Mouse (Mus musculus) layer of hippocampus, adult 9-11 months (tissue): ENCODE measurements around the gene Ttc9c.
A peak's percentile ranks its signal among the peaks of the same experiment; 100 is the strongest.

Experiments used
- DNase-seq: peaks from one replicate; pipeline ENCODE4 v3.0.0; 2022

The Ttc9c gene

DNA sequence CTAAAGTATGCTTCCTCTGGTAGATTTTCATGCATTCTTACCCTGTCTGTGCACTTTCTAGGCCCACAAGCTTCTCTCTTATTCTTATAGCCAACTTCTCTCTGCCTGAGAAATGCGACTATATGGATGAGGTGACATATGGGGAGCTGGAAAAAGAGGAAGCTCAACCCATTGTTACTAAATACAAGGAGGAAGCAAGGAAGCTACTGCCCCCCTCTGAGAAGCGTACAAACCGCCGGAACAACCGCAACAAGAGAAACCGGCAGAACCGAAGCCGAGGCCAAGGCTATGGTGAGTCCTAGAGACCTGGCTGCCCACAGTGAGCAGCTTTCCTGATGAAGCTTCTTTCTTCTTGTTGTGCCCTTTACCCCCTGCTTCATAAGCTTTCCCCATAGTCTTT lies 10.5 kb upstream of the Ttc9c start, which contains the start of gene AC129217.1:
TSS of gene AC129217.1 (plus strand) at position 114 of the 400 bp plus-strand sequence.
- DNase-seq, result no peak

DNA sequence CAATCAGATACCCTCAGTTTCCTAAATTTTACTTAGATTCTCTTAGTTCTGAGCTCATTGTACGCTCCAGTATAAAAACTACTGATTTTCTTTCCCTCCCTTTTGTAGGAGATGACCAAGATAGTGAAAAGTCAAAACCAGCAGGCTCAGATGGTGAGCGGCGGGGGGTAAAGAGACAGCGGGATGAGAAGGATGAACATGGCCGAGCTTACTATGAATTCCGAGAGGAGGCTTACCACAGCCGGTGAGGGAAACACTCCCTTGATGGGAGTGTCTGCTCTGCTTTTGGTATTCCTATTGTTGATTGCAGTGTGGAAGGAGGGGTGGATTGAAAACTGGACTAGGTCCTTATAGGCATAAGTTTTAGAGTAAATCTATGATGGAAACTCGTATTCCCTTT lies 3.6 kb upstream of the Ttc9c start:
- DNase-seq, result no peak

DNA sequence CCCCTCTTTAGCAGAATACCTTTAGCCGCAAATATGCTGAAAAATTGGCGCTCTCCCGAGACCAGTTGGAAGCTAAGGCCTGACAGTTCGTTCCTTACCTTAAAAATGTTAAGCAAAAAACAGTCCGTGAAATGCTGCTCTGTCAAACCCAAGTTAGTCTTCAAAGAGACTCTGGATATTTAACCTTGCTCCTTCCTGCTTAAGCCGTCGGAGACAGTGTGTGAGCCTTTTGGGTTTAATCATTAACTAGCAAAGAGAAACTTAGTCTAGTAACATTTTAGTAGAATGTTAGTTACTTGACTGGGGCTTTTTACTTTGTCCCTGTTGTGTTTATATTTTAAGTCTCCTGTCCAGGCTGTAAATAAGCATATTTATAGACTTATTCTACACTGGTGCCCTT lies 2.0 kb upstream of the Ttc9c start:
- DNase-seq, result no peak

DNA sequence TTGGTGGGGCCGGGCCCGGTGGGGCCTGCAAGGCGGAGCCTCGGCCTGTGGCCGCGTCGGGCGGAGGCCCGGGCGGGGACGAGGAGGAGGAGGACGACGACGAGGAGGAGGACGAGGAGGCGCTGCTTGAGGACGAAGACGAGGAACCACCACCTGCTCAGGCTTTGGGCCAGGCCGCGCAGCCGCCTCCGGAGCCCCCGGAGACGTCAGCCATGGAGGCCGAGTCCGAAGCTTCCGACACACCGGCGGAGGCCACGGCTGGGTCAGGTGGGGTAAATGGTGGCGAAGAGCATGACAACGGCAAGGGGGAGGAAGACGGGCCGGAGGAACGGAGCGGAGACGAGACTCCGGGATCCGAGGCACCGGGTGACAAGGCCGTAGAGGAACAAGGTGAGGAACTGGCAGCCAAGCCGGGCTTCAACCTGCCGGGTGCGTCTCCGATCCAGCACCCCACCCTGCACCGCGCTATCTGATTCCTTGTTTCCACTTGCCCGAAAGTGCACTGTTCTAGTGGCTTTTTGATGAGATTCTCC lies 1.4 kb upstream of the Ttc9c start:
- no peak for DNase-seq

DNA sequence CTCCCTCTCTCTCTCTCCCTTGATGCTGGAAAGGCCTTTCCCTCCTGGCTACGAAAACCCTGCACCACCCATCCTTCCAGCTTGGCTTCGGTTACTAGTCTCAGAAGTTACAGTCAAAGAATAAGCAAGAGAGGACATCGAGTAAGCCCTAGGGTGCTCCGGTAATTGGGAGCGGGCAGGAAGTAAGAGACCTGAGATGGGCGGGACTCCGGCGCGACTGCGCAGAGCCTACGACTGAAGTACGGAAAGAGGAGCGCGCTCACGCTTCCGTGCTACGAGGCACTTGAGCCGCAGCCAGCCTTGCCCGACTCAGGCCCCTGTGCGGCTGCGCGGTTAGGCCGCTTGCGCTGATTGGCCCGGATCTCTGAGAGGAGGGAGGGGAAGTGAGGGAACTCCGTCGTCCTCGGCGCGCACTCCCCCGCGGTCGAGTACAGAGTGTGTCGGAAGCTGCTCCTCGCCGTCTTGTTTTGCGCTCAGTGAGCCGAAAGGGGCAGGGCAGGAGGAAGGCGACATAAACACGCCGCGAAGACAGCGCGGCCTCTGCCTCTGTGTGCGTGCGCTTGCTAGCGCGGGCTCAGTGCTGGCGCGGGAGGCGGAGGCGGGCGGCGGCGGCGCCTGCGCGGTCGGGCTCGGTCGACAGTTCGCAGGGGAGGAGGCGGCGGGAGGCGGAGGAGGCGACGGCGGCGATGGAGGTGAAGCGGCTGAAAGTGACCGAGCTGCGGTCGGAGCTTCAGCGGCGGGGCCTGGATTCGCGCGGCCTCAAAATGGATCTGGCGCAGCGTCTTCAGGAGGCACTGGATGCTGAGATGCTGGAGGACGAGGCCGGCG lies 677 bp upstream of the Ttc9c start, which contains the start of gene Hnrnpul2:
TSS of gene Hnrnpul2 (plus strand) at position 415 of the 828 bp plus-strand sequence.
- DNase-seq, result peak; percentile 99

DNA sequence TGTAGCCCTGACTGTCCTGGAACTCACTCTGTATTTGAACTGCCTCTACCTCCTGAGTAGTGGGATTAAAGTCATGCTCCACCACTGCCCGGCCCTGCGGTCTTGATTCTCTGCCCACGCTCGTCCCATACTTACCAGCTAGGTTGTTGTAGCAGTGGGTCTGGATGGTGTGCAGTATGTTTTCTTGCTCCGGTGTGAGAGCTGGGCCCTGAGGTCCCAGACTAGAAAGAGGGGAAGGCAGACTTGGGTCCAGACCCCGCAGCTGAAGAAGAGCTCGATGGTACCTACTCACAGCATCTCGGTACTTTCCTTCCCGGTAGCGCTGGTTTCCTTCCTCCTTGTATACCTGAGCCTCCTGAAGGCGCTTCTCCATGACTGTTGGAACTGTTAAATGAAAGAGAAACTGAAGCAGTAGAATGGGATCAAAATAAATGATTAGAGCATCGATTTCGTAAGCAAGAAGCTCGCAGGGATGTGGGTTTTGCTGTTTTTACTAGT lies 783 bp downstream of the Ttc9c start:
- DNase-seq, result no peak

DNA sequence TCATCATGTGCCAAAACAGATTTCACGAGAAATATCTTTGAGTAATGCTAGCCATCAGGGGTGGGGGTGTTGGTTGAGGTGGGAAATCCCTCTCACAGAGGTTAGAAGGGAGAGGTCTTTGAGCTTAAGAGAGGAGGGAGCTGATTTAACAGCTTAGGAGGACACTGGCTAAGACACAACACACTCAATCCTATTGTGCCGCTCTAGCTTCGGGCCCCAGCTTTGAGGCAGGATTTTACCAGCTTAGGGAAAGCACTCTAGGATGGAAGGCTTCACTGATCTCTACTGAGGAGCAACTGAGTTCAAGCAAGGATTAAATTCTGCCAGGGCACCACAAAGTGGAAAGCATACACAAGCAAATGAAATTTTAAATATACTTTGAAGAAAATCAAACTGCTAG lies 2.1 kb downstream of the Ttc9c start:
- DNase-seq, result no peak

DNA sequence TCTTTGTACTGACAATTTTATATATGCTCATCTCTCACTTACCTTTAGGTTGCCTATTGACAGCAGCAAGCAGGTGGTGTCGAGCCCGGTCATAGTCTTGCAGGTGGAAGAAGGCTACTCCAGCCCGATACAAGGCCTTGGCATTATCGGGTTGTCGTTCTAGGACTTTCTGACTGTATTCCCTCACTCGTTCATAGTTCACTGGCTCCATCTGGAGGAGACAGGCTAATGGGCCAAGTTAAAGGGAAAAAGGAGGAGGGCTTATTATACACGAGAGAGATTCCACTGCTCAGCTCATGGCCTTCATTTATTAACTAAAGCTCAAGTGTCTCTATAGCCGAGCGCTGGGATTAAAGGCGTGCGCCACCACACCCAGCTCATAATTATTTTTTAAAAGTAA lies 3.3 kb downstream of the Ttc9c start:
- no peak for DNase-seq

DNA sequence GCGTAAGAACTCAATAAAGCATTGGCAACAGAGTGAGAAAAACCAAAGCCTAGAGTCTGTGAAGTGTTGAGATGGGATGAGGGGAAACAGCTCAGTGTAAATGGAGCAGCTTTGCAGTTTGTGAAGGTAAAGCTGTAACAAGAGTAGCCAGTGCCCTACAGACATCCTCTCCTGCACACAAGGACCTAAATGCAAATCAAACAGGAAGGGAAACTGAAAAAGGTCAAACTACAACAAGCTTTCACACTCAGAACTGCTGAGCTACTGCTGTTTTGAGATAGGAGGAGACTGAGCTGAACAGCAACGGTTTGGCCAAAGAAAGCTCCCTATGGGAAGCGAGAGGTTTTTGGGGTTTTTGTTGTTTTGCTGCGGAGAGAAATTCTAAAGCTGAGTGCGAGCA lies 12.3 kb downstream of the Ttc9c start:
- DNase-seq, result no peak

DNA sequence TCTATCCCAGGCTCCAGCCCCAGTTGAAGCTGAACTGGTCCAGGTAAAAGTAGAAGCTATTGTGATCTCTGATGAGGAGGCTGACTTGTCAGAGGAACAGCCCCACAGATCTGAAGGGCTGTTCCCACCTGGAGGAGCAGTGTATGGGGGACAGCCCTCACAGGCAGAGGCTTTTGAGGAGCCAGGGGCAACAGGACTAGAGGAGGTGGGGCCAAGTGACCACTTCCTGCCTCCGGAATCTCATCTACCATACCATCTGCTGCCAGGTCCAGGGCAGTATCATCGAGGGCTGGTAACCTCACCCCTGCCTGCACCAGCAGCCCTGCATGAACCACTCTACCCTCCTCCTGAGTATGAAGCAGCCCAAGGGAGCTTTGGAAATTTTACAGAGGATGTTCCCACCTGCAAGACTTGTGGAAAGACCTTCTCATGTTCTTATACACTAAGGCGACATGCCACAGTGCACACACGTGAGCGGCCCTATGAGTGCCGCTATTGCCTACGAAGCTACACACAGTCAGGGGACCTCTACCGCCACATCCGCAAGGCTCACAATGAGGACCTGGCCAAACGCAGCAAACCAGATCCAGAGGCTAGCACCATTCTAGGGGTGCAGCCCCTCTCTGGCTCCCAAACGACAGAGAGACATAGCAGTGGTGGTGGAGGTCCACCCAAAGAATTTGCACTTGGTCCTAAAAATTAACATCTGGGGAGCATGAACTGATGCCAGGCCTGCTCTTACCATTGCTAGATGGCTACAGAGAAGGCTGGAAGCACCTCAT lies 15.1 kb downstream of the Ttc9c start:
- DNase-seq, result no peak

DNA sequence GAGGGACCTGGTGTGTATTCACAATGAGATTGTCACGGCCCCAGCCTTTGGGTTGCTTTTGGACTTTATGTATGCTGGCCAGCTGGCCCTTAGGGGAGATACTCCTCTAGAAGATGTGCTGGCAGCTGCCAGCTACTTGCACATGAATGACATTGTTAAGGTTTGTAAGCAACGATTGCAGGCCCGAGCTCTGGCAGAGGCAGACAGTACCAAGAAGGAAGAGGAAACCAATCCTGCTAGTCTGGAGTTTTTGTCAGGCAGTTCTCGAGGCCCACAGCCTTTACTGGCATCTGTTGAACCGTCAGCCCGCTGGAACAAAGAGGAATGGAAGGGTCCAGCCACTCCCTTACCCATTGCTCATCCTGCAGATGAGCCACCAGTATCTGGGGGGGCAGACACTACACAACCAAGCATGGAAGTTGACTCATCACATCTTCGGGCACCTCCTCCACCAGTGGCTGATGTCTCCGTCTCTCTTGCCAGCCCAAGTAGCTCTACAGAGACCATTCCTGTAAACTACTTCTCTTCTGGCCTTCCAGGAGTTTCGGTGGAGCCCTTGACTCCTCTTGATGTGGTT lies 15.8 kb downstream of the Ttc9c start:
- no peak for DNase-seq

DNA sequence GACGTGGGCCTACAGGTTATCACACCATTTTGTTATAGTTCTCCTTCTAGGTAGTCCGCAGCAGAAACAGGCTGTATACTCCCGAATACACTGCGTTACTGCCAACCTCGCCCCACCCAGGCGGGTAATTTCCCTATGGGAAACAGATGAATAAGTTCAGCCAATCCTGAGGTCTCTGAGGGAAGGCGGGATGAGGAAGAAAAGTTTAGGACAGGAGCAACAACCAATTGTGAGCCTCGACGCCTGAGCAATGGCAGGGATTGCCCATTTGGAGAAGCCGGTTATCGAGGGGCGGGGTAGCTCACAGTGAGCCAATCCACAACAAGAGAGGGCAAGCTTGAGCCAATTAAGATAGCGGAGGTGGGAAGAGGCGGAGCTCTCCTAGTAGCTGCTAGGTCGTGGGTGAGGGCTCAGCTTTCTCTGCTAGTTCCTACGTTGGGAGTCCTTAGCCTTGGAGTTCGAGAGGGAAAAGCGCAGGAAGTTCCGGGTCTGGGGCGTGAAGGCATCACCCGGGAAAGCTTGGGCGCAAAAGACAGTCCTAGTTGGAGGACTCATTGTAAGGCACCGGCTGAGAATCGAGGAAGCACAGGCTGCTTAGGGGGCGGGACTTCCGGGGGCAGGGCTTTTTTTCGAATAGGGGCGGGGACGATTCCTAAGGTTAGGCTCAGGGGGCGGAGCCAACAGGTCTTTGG lies 16.9 kb downstream of the Ttc9c start, which contains the start of gene Zbtb3:
TSS of gene Zbtb3 (plus strand) at position 426 of the 692 bp plus-strand sequence.
- DNase-seq, result peak; percentile 99

DNA sequence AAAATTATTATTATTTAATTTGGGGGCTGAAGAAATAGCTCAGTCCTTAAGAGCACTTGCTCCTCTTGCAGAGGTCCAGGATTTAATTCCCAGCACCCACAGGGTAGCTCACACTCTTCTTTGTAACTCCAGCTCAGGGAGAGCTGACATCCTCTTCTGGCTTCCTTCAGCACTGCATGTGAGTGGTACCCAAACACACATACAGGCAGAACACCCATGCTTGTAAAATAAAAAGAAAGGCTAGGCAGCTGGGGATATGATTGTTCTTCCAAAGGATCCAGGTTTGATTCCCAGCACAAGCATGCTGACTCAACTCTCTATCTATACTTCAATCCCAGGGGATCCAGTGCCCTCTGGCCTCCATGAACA lies 20.2 kb downstream of the Ttc9c start:
- DNase-seq, result no peak

DNA sequence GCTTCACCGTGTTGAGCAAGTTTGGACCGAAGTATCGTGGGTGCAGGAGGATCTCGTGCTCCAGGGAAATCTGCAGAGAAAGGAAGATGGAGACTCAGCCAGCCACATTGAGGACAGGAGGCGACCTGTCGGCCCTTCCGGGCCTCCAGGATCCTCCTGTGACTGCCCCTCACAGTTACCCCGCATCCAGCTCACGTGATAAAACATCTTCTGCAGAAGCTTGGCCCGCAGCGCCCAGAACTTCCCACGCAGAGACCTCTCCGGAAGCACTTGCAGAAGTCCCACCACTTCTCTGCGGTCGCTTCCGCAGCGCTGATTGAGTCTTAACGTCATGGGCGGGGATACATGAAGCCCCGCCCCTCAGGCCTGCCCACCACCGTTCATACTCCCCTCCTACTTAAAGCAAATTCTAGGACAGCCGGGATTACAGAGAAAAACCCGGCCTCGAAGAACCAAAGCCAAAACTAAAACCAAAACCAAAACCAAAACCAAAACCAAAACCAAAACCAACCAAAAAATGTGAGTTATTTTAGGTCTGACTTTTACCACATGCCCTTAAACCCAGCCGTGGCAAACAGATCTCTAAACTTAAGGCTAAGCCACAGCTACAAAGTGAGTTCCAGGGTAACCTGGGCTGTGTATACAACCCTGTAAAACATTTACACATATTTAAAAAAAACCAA lies 20.7 kb downstream of the Ttc9c start, which contains the start of gene Polr2g:
TSS of gene Polr2g (minus strand) at position 314 of the 683 bp plus-strand sequence.
- peak; percentile 97 for DNase-seq

DNA sequence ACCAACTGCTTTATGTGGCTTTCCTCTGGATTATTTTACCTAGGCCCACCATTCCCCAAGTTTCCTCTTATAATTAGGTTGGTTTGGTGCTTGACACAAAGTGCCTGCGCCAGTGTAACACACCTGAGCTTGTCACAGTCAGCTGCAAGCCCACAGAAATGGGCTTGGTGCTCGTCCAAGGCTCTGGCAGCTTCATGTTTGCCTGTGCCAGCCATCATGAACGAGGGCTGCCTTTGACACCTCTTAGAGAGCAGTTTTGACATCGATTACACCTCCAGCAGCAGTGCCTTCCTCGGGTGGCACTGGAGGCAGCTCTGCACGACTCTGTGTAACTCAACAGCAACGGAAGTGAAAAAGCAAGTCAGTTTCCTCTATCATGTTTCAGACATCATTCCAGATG lies 29.0 kb downstream of the Ttc9c start:
- no peak for DNase-seq

DNA sequence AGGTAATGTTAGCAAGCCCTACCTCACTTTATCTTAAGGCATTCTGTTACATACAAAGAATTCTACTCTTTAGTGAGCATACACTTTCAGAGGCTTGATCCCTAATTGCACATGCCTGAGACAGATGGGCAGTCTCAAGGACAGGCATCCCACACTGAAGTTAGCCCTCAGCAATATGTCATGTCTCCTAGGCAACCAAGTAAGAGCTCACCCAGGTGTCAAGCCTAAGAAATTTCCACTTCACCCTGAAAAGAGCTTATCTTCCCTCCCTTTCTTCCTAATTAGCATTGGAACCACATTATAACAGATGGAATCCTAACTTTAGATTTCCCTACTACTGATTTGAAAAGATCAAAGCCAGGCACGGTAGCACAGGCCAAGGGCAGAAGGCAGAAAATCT lies 30.0 kb downstream of the Ttc9c start:
- peak; percentile 57 for DNase-seq

DNA sequence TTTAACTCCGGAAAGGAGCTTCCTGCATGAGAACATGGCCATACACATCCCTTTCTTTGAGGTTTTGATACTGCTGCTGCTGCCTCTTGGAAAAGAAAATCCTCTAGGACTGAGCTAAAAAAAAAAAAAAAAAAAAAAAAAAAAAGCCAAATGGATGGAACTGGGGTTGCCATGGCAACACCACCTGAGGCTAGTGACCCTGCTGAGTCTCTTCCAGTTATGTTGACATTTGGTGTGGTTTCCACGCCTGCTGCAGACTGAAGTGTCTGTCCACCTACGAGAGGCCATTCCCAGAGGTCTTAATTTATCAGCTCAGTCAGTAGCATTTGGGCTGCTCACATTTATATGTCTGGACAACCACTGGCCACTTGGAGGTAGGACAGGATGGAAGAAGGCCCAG lies 30.6 kb downstream of the Ttc9c start:
- DNase-seq, result no peak

DNA sequence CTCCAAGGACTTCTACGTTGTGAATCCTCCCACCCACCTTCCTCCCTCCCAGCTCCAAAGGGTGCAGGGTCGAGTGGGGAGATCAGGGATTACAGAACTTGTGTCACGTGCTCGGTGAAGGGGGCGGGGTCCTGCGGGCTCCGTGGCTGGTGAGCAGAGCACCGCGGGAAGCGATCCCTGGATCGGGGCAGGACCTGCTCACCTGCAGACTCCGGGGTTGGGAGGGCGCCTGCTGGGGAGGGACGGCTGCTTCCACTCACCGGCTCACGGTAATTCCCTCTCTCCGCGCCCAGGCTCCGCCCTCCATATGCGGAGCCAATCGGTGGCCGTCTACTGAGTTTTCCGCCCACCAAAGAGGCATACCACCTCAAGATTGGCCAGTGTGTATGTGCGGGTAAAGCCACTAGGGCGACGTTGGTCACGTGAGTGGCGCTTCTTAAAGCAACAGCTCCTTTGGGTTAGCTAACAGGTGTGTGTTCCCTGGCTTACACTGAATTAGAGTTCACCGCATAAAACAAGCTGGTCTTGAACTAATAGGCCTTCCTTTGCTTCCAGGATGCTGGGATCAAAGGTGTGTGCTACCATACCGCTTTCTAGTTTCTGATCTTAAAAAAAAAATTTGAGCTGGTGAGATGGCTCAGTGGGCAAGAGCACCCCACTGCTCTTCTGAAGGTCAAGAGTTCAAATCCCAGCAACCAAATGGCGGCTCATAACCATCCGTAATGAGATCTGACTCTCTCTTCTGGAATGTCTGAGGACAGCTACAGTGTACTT lies 32.9 kb downstream of the Ttc9c start, which contains the start of gene Taf6l:
TSS of gene Taf6l (minus strand) at position 410 of the 774 bp plus-strand sequence.
- peak; percentile 96 for DNase-seq

DNA sequence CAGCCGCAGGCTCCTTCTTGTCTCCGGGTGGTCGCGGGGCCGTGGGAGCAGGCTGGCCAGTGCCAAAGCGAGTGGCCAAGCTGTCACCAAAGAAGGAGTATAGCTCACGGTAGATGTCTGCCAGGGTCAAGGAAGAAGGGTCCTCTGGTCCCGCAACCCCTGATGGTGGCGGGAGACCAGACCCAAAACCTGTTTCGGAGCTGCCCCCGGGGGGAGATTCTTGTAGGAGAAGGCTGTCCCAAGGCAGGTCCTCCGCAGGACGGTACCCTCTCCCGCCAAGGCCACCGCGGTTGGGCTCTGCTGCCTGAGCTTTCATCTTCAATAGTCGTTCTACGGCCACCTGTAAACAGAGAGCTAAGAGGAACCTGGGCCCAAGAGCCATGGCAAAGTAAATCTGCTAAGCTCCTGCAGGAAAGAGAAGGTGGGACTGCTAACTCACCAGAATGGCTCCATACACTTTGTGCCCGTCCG lies 44.1 kb downstream of the Ttc9c start:
- DNase-seq, result no peak

DNA sequence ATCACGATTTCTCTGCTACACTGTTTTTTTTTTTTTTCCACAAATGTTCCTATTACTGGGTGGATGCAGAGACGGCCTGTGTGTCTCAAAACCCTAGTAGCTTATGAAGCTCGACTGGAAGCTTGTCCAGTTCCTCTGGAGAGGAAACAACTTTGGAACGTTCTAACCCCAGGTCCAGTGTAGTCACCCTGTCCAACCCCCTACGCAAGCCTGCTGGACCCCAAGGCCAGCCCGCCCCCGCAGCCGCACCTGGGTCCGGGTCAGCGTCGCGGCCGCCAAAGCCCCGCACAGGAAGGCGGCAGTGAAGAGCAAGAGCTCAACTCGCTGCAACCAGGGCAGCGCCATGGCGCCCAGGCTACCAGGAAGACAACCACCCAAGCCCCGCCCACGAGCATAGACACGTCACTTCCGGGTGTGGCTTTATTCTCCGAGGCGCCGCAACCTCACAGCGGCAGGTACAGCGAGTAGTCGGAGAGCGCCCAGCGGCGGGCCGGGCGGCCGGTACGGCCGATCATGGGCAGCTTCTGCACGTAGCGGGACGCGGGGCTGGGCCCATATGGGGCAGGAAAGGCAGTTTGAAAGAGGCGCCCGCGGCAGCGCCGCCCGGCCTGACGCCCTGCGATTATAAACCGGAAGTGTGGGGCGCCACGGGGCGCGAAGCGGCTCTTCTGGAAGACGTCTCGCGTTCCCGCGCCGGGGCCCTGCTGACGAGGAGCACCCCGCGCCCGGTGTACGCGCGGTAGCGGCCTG lies 44.9 kb downstream of the Ttc9c start, which contains the start of gene Tmem179b:
TSS of gene Tmem179b (minus strand) at position 382 of the 750 bp plus-strand sequence.
- peak; percentile 96 for DNase-seq
